Mouse (Mus musculus): ENCODE data around the gene Pak6. TPM values are rescaled to one million over a fixed set of nuclear protein-coding genes. Genes with fewer than 3 reads are reported as not detected.

Pak6 gene
- total RNA-seq, 2 experiments from 2014 or later, result 67.8 to 75.1 TPM

GRCm38 (mm10) chr2:118696451-118697308 is 33.6 kb downstream of the Pak6 start:
- no peak for DNase-seq (ENCODE audit: low spot score in 2 of 2)

- DNase-seq (ENCODE audit: low spot score in 2 of 2), result no peak
Observed at GRCm38 (mm10) chr2:118697311-118697877, 34.3 kb downstream of the Pak6 start.

- no peak for DNase-seq (ENCODE audit: low spot score in 2 of 2)
Observed at GRCm38 (mm10) chr2:118697955-118698354, 34.9 kb downstream of the Pak6 start.

GRCm38 (mm10) chr2:118700179-118701062 is 37.3 kb downstream of the Pak6 start:
- peak; percentile 69 to 70 for DNase-seq (ENCODE audit: low spot score in 2 of 2)

GRCm38 (mm10) chr2:118701161-118701560 is 38.1 kb downstream of the Pak6 start:
- no peak for DNase-seq (ENCODE audit: low spot score in 2 of 2)

GRCm38 (mm10) chr2:118701971-118702882 is 39.1 kb downstream of the Pak6 start:
- no peak for DNase-seq (ENCODE audit: low spot score in 2 of 2)

- DNase-seq (ENCODE audit: low spot score in 2 of 2), result no peak
Observed at GRCm38 (mm10) chr2:118702883-118703761, 40.0 kb downstream of the Pak6 start.

- no peak for DNase-seq (ENCODE audit: low spot score in 2 of 2)
Observed at GRCm38 (mm10) chr2:118703913-118704730, 41.0 kb downstream of the Pak6 start, which contains the start of gene Ankrd63. Gene Ankrd63, minus strand, starts transcription at chr2:118703963.

- no peak for DNase-seq (ENCODE audit: low spot score in 2 of 2)
Observed at GRCm38 (mm10) chr2:118706436-118706835, 43.3 kb downstream of the Pak6 start.

- DNase-seq (ENCODE audit: low spot score in 2 of 2), result no peak
Observed at GRCm38 (mm10) chr2:118708472-118708871, 45.4 kb downstream of the Pak6 start.

GRCm38 (mm10) chr2:118709655-118710221 is 46.6 kb downstream of the Pak6 start:
- DNase-seq (ENCODE audit: low spot score in 2 of 2), result no peak

GRCm38 (mm10) chr2:118711038-118711494 is 48.0 kb downstream of the Pak6 start:
- DNase-seq (ENCODE audit: low spot score in 2 of 2), result no peak

GRCm38 (mm10) chr2:118713631-118714030 is 50.5 kb downstream of the Pak6 start:
- no peak for DNase-seq (ENCODE audit: low spot score in 2 of 2)

- peak in 1 of 2 experiments; percentile 71 for DNase-seq (ENCODE audit: low spot score in 2 of 2)
Observed at GRCm38 (mm10) chr2:118714230-118714629, 51.1 kb downstream of the Pak6 start.

GRCm38 (mm10) chr2:118716677-118717076 is 53.6 kb downstream of the Pak6 start:
- no peak for DNase-seq (ENCODE audit: low spot score in 2 of 2)

- DNase-seq (ENCODE audit: low spot score in 2 of 2), result no peak
Observed at GRCm38 (mm10) chr2:118723693-118724486, 60.8 kb downstream of the Pak6 start.

- DNase-seq (ENCODE audit: low spot score in 2 of 2), result no peak
Observed at GRCm38 (mm10) chr2:118725511-118725910, 62.4 kb downstream of the Pak6 start.
